Mouse (Mus musculus) ES-Bruce4 (cell line): ENCODE data around the gene A930018P22Rik.

Source experiments
- EP300 ChIP-seq: IDR thresholded peaks from 2 replicates; pipeline ENCODE4 v1.6.1; 2011; ENCODE audit warnings: low read depth, low read length; ENCODE audit not compliant: insufficient read depth
- POLR2A ChIP-seq: IDR thresholded peaks from one replicate; pipeline ENCODE4 v1.8.1; 2011; ENCODE audit warnings: low read length; ENCODE audit not compliant: insufficient read depth

DNA sequence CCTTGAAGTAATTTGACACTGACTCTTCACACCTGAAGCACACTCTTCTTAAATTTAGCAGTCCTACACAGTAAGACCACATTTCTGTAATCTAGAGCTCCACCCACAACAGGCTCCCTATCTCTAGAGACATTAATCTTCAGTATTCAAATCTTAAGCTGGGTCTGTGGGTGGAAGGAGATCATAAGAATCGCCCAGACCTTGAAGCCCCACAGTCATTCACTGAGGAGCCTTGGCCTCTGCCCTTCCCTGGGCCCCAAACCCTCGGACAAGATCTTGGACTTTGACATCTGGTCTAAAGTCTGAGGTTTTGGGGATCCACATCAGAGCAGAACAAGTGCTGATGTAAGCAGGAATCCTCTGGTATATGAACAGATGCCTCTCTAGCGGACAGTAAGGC, 971 bp downstream of the A930018P22Rik start:
- TF ChIP-seq EP300 (no peak), POLR2A (no peak)
